Mouse (Mus musculus) lung, adult 2 months (tissue): ENCODE measurements around the gene Lurap1l. TPM values are rescaled to one million over a fixed set of nuclear protein-coding genes. Genes with fewer than 3 reads are reported as not detected.
"Not testable (repeated sequence)": the region's sequence is repeated elsewhere in the genome, so short reads cannot be mapped to it uniquely, and the experiment has no call there.

Source experiments
- DNase-seq: peaks from one replicate; pipeline ENCODE4 v3.0.0; 2022
- H3K4me1 ChIP-seq: fragments of 200-500 bp; 2 replicates; pipeline ENCODE4 v1.6.1; 2011; ENCODE audit warnings: low read length; ENCODE audit not compliant: control insufficient read depth, insufficient read depth
- H3K4me3 ChIP-seq: fragments of 200-500 bp; replicated peaks from 2 replicates; pipeline ENCODE3; 2011; ENCODE audit warnings: low read depth, mild to moderate bottlenecking, control low read depth, low read length; ENCODE audit errors: extremely low read depth
- CTCF ChIP-seq: fragments of 200-500 bp; IDR thresholded peaks from 2 replicates; pipeline ENCODE4 v1.5.1; 2011; ENCODE audit warnings: mild to moderate bottlenecking, low read length, control low read depth; ENCODE audit not compliant: insufficient read depth
- POLR2A ChIP-seq: fragments of 200-500 bp; IDR thresholded peaks from 2 replicates; pipeline ENCODE4 v1.6.1; 2011; ENCODE audit warnings: low read depth, mild to moderate bottlenecking, control low read depth, low read length, borderline replicate concordance; ENCODE audit errors: extremely low read depth
- WGBS: fragments of 180-500 bp; shearing (Covaris S2); methylation state at CpG from one replicate; pipeline ENCODE4 v1.1.7; 2018; 5-methylcytosine and 5-hydroxymethylcytosine counted together
- polyA plus RNA-seq: library from polyadenylated mRNA; depleted of rRNA; stranded (reverse); fragments of >200 nt; gene quantifications from 2 replicates; pipeline ENCODE4 v1.2.3, GENCODE M21; 2012

Gene Lurap1l
- polyA plus RNA-seq, 1 experiment = 28.3 TPM

- DNase-seq = no peak
- Histone ChIP-seq H3K4me1 (peaks cover 17% of the 10 kb centered on the region), H3K4me3 (no peak overlapping the region)
- no peak for TF ChIP-seq POLR2A
- no peak for TF ChIP-seq CTCF
- WGBS = 46% methylated on average over 2 of the region's 2 CpGs
These were observed 4.8 kb downstream of the Lurap1l start for GRCm38 (mm10) chr4:80915211-80915610.

- Histone ChIP-seq H3K4me3 (no peak overlapping the region), H3K4me1 (peaks cover 17% of the 10 kb centered on the region)
- no peak for DNase-seq
- no peak for TF ChIP-seq POLR2A
- no peak for TF ChIP-seq CTCF
- WGBS = 73% methylated on average over 3 of the region's 3 CpGs
These were observed 6.2 kb downstream of the Lurap1l start for GRCm38 (mm10) chr4:80916695-80917094.

GRCm38 (mm10) chr4:80917128-80917527 lies 6.7 kb downstream of the Lurap1l start:
- peaks cover 17% of the 10 kb centered on the region for H3K4me1 ChIP-seq
- not testable (repeated sequence) for H3K4me3 ChIP-seq, DNase-seq
- 57% methylated on average over 1 of the region's 1 CpGs for WGBS

DNA sequence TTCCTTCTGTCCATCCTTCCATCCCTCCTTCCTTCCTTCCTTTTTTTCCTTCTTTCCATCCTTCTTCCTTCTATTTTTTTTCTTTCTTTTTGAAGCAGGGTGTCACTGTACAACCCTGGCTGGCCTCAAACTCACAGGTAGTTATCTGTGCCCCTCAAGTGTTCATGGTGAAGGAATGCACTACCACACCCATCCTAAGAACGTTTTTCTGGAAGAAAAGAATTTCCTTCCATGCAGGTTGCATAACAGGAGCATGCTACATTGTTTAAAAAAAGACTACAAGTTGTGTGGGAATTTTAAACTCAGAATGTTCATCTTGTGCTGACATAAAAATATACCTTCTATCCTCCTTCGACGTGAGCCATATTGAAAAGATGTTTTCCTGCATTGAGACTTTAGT lies 7.4 kb downstream of the Lurap1l start:
- 57% methylated on average over 3 of the region's 3 CpGs for whole genome bisulfite sequencing

GRCm38 (mm10) chr4:80918526-80919129 lies 8.2 kb downstream of the Lurap1l start:
- Histone ChIP-seq H3K4me3 (no peak overlapping the region), H3K4me1 (peaks cover 19% of the 10 kb centered on the region)
- TF ChIP-seq POLR2A (no peak), CTCF (no peak)
- DNase-seq = no peak
- 57% methylated on average over 3 of the region's 3 CpGs for WGBS

More for the DNA sequence above, 7.4 kb downstream of the Lurap1l start:
- H3K4me1 ChIP-seq = peaks cover 20% of the 10 kb centered on the region
- no peak for DNase-seq
- H3K4me3 ChIP-seq = no peak overlapping the region
- TF ChIP-seq POLR2A = no peak
- TF ChIP-seq CTCF = no peak

DNA sequence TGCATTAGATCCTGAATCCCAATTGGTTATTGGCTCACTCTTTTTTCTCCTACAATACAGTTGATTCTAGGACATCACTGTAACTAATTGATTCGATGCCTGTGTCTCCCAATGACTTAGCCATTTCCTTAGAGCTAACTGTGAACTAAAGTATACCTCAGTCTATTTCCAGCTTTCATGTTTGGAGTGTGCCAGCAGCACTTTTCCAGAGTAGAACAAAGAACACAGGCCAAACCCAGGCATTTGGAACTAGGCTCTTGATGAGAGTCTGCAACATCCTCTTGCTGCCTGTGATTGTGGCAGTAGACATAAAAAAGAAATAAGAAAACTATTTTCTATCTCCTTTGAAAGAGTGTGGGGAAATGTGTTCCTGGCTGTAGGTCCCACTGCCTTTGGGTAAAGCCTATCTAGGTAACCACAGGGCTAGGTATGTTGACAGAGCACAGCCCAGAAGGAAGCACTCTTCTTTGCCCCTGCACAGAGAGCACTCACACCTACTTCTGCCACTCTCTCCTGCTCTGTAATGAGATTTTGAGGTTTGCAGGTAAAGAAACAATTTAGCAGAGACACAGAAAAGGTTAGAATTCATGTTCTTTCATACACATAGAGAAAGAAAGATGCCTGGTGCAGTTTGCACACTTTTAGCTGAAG lies 8.9 kb downstream of the Lurap1l start:
- WGBS = 34% methylated on average over 1 of the region's 1 CpGs
- TF ChIP-seq POLR2A (no peak), CTCF (no peak)

GRCm38 (mm10) chr4:80921646-80922489 lies 11.4 kb downstream of the Lurap1l start:
- Histone ChIP-seq H3K4me1 (peaks cover 15% of the 10 kb centered on the region), H3K4me3 (no peak overlapping the region)
- no peak for TF ChIP-seq POLR2A
- no peak for TF ChIP-seq CTCF
- DNase-seq = no peak
- 54% methylated on average over 4 of the region's 4 CpGs for WGBS

More for the DNA sequence above, 8.9 kb downstream of the Lurap1l start:
- no peak for DNase-seq
- H3K4me3 ChIP-seq = no peak overlapping the region
- peaks cover 13% of the 10 kb centered on the region for H3K4me1 ChIP-seq

GRCm38 (mm10) chr4:80922654-80923053 lies 12.2 kb downstream of the Lurap1l start:
- DNase-seq = no peak
- 68% methylated on average over 2 of the region's 2 CpGs for WGBS
- TF ChIP-seq POLR2A (no peak), CTCF (no peak)
- Histone ChIP-seq H3K4me1 (peaks cover 15% of the 10 kb centered on the region), H3K4me3 (no peak overlapping the region)

DNA sequence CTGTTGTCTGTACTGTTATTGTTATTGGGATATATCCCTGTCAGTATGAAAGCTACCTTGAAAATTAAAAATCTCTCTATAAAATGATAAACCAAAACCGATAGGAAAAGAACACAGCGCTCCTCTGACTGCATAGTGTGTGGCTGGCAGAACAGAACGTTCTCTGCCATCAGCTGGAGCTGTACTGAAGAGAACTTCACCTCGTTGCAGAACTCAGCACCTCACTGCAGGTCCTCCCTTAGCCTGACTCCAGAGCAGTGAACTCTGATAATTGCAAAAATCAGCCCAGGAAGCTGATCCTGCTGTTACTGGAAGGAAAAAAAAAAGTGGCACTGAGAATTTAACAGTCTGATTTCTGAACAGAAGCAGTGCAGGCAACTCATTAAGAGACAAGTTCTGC lies 14.4 kb downstream of the Lurap1l start:
- 53% methylated on average over 4 of the region's 4 CpGs for WGBS
- no peak for DNase-seq
- Histone ChIP-seq H3K4me1 (peaks cover 6% of the 10 kb centered on the region), H3K4me3 (no peak overlapping the region)
- TF ChIP-seq CTCF (no peak), POLR2A (no peak)
